ENCODE assay signal across 8 mouse cellular contexts in genomic region chr14:34362726-34363445, GRCm38 (mm10). TPM values are rescaled to one million over a fixed set of nuclear protein-coding genes. Genes with fewer than 3 reads are reported as not detected.
DNase-seq lines count a peak whose midpoint lies in the region; ATAC-seq and TF ChIP-seq lines count a peak whose summit lies in the region.

No protein-coding gene starts in this region.

- peak overlapping the region; percentile 76 for H3K4me2 ChIP-seq in lung, embryonic 14.5 days
- peak overlapping the region; percentile 94 for H3K4me2 ChIP-seq in neural tube, embryonic 15.5 days

- 28% methylated on average over 18 of the region's 18 CpGs for WGBS in lung, embryonic 14.5 days
- WGBS in neural tube, embryonic 15.5 days = 36% methylated on average over 18 of the region's 18 CpGs

- no peaks in the 10 kb centered on the region for H3K36me3 ChIP-seq in lung, embryonic 14.5 days (ENCODE audit: insufficient read depth)
- H3K36me3 ChIP-seq in neural tube, embryonic 15.5 days = no peaks in the 10 kb centered on the region

- peak; percentile 84 for ATAC-seq in frontal cortex, adult (ENCODE audit: low TSS enrichment)
- ATAC-seq in hematopoietic stem cell, adult 5-6 weeks (replicated peaks in 1 of 2; ENCODE audit: insufficient read depth in 1 of 2, low FRiP score in 2 of 2, low TSS enrichment in 1 of 2, low read depth in 1 of 2, poor library complexity in 2 of 2, severe bottlenecking in 2 of 2) = peak; percentile 65 to 76
- peak; percentile 63 for ATAC-seq in lung, embryonic 14.5 days (ENCODE audit: insufficient read depth)
- ATAC-seq in neural tube, embryonic 15.5 days (ENCODE audit: low FRiP score) = peak; percentile 60

- H3K4me3 ChIP-seq in lung, embryonic 14.5 days (ENCODE audit: low read depth, low read length) = peak overlapping the region; percentile 34
- H3K4me3 ChIP-seq in neural tube, embryonic 15.5 days (replicated peaks) = peak overlapping the region; percentile 42

- peak; percentile 88 for DNase-seq in MN1 (ENCODE audit: low spot score)
- peak; percentile 78 to 85 for DNase-seq in cerebellum, adult 18-20 months
- peak; percentile 55 to 62 for DNase-seq in layer of hippocampus, adult 8-10 months (ENCODE audit: low spot score in 2 of 2)
- DNase-seq in lung, embryonic 14.5 days = peak; percentile 81
- peak; percentile 59 for DNase-seq in urinary bladder, adult 2 months (ENCODE audit: low spot score)

- no peak overlapping the region for H3K27ac ChIP-seq in lung, embryonic 14.5 days (ENCODE audit: low read depth)
- no peak overlapping the region for H3K27ac ChIP-seq in neural tube, embryonic 15.5 days (replicated peaks)

- H3K9me3 ChIP-seq in lung, embryonic 14.5 days (ENCODE audit: low read depth, low read length) = no peaks in the 10 kb centered on the region
- H3K9me3 ChIP-seq in neural tube, embryonic 15.5 days (replicated peaks) = no peaks in the 10 kb centered on the region

- peak; percentile 75 for TF ChIP-seq CTCF in lung, embryonic 14.5 days (IDR thresholded peaks at IDR 0.05; ENCODE audit: low read depth)

- no peaks in the 10 kb centered on the region for H3K27me3 ChIP-seq in lung, embryonic 14.5 days (ENCODE audit: insufficient read depth, low read length)
- no peaks in the 10 kb centered on the region for H3K27me3 ChIP-seq in neural tube, embryonic 15.5 days (replicated peaks)

- no peaks in the 10 kb centered on the region for H3K4me1 ChIP-seq in lung, embryonic 14.5 days (ENCODE audit: insufficient read depth)
- peaks cover 16% of the 10 kb centered on the region for H3K4me1 ChIP-seq in neural tube, embryonic 15.5 days

- H3K9ac ChIP-seq in lung, embryonic 14.5 days = peak overlapping the region; percentile 30; the same call in 1 of the 2 replicates
- peak overlapping the region; percentile 47; the same call in 1 of the 2 replicates for H3K9ac ChIP-seq in neural tube, embryonic 15.5 days (replicated peaks)

RNA-seq across cellular contexts. Expression of gene Fam25c, which starts 7.7 kb away (rescaled TPM):
- total RNA-seq in hematopoietic stem cell, adult 5-6 weeks (2017) = not detected in 2 replicates
- not detected for total RNA-seq in layer of hippocampus, adult 8-10 months (2022)
- not detected in 2 replicates for polyA plus RNA-seq in lung, embryonic 14.5 days (2014; fragmentation: Nextera tagmentation; extraction: Ambion mirVana)
- 0.72 TPM in 1 of 2 replicates, not detected in the other for polyA plus RNA-seq in neural tube, embryonic 15.5 days (2015; fragmentation: Nextera tagmentation; extraction: Ambion mirVana)
- 714 and 1,004 TPM in 2 replicates for polyA plus RNA-seq in urinary bladder, adult 2 months (2012; rRNA removed)

RNA-seq across cellular contexts. Expression of gene Sncg, which starts 11.7 kb away (rescaled TPM):
- not detected in 2 replicates for total RNA-seq in hematopoietic stem cell, adult 5-6 weeks (2017)
- total RNA-seq in layer of hippocampus, adult 8-10 months (2022) = 1 to 10 TPM; 4.2 to 7.4 (median 4.9) TPM
- polyA plus RNA-seq in lung, embryonic 14.5 days (2014; fragmentation: Nextera tagmentation; extraction: Ambion mirVana) = 4.9 and 5.2 TPM in 2 replicates
- 354 and 420 TPM in 2 replicates for polyA plus RNA-seq in neural tube, embryonic 15.5 days (2015; fragmentation: Nextera tagmentation; extraction: Ambion mirVana)
- polyA plus RNA-seq in urinary bladder, adult 2 months (2012; rRNA removed) = 35.6 and 50.1 TPM in 2 replicates

RNA-seq across cellular contexts. Expression of gene Mmrn2, which starts 12.4 kb away (rescaled TPM):
- not detected in 2 replicates for total RNA-seq in hematopoietic stem cell, adult 5-6 weeks (2017)
- 1 to 10 TPM; 4.8 to 6.0 (median 5.0) TPM for total RNA-seq in layer of hippocampus, adult 8-10 months (2022)
- 9.9 and 12.1 TPM in 2 replicates for polyA plus RNA-seq in lung, embryonic 14.5 days (2014; fragmentation: Nextera tagmentation; extraction: Ambion mirVana)
- polyA plus RNA-seq in neural tube, embryonic 15.5 days (2015; fragmentation: Nextera tagmentation; extraction: Ambion mirVana) = 3.3 and 4.6 TPM in 2 replicates
- 8.0 and 14.0 TPM in 2 replicates for polyA plus RNA-seq in urinary bladder, adult 2 months (2012; rRNA removed)

RNA-seq across cellular contexts. Expression of gene Glud1, which starts 52.4 kb away (rescaled TPM):
- 88.9 and 91.3 TPM in 2 replicates for total RNA-seq in hematopoietic stem cell, adult 5-6 weeks (2017)
- 100 to 1,000 TPM; 294 to 321 (median 311) TPM for total RNA-seq in layer of hippocampus, adult 8-10 months (2022)
- 76.5 and 84.2 TPM in 2 replicates for polyA plus RNA-seq in lung, embryonic 14.5 days (2014; fragmentation: Nextera tagmentation; extraction: Ambion mirVana)
- polyA plus RNA-seq in neural tube, embryonic 15.5 days (2015; fragmentation: Nextera tagmentation; extraction: Ambion mirVana) = 129 and 134 TPM in 2 replicates
- polyA plus RNA-seq in urinary bladder, adult 2 months (2012; rRNA removed) = 115 and 123 TPM in 2 replicates

RNA-seq across cellular contexts. Expression of gene Shld2, which starts 52.6 kb away (rescaled TPM):
- total RNA-seq in hematopoietic stem cell, adult 5-6 weeks (2017) = 17.9 and 24.0 TPM in 2 replicates
- 10 to 100 TPM; 11.4 to 14.1 (median 12.8) TPM for total RNA-seq in layer of hippocampus, adult 8-10 months (2022)
- 9.9 and 10.7 TPM in 2 replicates for polyA plus RNA-seq in lung, embryonic 14.5 days (2014; fragmentation: Nextera tagmentation; extraction: Ambion mirVana)
- polyA plus RNA-seq in neural tube, embryonic 15.5 days (2015; fragmentation: Nextera tagmentation; extraction: Ambion mirVana) = 5.4 and 7.0 TPM in 2 replicates
- polyA plus RNA-seq in urinary bladder, adult 2 months (2012; rRNA removed) = 3.9 and 5.0 TPM in 2 replicates

Comparison
In these comparisons a context has a peak if more than half of its experiments do, and no peak if none do; other contexts are left out.
1. RNA of gene Fam25c, which starts 7.7 kb away (polyA plus RNA-seq): 714 to 1,004 TPM in urinary bladder, adult 2 months; not detected in lung, embryonic 14.5 days and 0.72 TPM in neural tube, embryonic 15.5 days; every median in the first group is over 100 times any median in the second.
2. Peak in every context shown above with its lines, with median percentiles within 50 percentile points of each other: DNase-seq and ATAC-seq.